Mouse (Mus musculus): ENCODE data around the gene Rrbp1.

The Rrbp1 gene

DNA sequence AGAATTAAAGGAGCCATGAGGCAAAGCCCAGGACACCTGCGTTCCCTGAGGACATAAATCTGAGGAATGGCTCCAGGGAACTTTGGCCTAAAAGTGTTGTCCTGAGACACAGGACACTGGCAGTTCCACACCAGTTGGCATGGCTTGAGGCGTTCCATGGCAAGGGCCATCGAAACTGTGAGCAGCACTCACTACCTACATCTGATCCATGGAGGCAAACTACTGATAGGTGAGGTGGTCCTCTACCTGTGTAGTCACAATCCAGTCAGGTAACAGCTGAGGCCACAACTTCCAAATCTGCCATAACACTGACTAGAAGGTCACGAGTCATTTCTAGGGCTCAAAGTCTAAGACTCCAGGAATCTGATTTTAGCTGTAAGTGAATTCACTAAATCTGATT, 55.3 kb downstream of the Rrbp1 start:
- DNase-seq (ENCODE audit: low spot score in 2 of 2): no peak

DNA sequence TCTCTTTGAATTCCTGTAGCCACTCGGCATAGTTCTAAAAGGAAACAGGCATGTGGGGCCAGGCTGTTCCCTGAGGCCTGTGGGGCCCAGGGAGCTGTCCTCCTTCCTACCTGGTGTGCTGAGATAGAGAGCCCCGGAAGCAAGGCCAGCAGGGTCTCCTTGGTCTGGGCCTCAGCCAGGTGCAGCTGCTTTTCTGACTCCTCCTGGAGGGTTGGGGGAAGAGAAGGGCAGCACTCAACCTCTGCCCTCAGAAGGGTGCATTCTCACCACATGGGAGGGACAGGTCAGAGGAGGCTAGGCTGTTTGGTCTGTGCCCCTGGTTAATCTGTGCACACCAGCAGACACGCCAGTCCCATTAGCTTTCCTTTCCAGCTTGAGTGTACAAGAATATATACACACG, 56.1 kb downstream of the Rrbp1 start:
- DNase-seq (ENCODE audit: low spot score in 2 of 2): no peak

DNA sequence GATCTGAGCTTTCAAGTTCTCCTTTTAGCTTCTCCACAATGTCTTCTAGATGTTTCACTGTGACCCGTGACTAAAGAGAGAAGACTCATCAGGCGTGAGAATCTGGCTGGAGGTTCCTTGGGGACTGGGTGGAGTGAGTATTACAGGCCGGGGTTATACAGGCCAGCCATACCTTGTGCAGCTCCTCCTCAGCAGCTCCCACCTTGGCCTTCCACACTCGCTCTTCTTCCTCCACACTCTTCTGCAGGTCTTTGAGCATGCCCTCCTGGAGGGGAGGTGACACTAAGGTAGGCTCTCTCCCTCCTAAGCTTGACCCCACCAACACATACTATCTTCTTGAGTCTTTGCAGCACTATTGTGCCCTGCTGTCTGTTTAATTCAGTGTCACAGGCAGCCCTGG, 57.1 kb downstream of the Rrbp1 start:
- no peak for DNase-seq (ENCODE audit: low spot score in 2 of 2)

DNA sequence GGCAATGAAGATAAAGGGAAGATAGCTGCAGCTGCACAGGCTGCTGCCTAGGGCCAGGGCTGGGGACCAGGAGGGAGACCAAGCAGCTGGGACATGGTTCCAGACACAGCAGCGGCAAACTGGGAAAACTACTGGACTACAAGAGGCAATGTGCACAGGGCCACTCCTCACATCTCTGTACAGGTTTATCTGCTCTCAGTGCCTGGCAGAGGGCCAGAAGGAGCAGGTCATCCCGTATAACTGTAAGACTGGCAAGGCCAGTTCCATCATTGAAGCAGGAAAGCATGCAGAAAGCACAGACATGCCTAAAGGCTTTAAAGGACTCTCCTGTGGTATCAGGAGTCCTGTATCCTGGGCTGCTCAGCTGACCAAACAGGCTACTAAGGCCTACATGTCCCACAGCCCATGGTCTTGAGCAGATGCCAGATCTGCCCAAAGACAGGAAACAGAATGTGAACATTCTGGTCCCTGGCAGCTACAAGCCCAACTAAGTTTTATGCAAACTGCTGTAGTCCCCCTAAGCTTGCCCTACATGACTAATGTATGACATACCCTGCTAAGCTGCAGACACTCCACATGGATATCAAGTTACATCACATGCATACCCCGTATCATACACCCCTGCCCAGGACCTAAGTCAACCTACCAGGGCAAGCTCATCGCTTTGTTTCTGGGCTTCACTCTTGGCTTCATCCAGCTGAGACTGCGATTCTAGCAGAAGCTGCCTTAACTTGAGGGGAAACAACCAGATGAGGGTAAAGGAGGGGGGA, 59.3 kb downstream of the Rrbp1 start:
- no peak for DNase-seq (ENCODE audit: low spot score in 2 of 2)

DNA sequence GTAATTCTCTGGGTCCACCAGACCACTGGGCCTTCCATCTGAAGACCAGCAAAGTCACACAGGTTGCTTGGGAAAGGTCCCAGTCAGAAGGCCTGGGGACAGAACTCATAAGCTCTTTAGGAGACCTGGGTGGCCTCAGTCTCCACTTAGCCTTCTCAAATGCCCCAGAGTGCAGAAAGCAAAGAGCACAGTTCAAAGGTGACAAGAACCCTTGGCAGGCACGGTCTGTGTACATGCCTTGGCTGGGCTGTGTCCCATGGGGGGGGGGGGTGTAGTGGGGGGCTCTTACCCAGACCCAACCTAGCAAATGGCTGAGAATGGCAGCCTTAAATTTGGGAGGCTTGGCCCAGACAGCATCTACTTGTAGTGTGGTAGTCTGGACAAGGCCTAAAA, 60.0 kb downstream of the Rrbp1 start:
- no peak for DNase-seq (ENCODE audit: low spot score in 2 of 2)

DNA sequence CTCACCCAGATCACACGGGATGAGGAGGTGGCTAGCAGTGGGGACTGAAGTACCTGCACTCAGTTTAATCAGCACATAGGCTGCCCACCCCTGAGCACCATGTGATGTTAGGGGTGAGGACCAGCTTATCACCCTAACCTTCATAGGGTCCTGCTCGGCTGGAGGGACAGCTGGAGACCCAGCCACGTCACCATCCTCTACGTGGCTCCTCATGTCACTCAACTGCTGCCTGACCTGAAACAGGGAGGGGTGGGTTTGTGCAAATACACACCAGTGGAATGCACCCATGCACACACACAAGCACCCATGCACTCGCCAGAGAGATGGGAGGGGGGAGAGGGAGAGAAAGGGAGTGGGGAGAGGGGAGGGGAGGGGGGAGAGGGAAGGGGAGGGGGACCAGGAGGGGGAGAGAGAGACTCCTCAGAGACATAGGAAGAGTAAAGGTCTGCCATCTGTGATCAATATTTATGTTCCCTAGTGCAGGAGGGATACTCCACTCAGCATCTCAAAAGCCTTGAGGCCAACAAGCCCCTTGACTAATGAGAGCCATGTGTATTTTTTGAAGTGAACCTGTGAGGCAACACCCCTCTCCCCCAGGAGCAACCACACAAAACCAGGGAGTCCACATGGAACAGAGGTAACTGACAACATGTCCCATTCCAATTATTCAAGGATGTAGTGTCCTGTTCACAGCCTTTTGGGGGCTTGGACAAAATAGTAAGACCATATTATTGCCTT, 60.6 kb downstream of the Rrbp1 start:
- DNase-seq (ENCODE audit: low spot score in 2 of 2): no peak

DNA sequence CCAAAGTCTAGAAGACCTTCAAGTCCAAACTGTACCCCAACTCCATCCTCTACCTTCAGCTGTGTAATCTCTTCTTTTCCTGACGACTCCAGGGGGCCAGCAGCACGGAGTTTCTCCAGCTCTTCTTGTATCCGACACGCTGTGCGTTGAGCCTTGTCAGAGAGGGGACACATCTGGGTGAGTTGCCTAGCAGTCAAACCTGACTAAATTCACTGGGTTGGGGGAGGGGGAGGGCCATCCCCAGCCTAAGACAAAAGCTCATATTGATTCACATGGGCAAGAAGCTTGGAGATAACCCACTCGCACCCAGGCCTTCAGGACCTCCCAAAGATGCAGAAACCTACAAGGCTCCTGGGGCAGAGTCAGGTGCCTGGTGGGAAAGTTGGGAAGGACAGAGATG, 61.8 kb downstream of the Rrbp1 start:
- no peak for DNase-seq (ENCODE audit: low spot score in 2 of 2)

DNA sequence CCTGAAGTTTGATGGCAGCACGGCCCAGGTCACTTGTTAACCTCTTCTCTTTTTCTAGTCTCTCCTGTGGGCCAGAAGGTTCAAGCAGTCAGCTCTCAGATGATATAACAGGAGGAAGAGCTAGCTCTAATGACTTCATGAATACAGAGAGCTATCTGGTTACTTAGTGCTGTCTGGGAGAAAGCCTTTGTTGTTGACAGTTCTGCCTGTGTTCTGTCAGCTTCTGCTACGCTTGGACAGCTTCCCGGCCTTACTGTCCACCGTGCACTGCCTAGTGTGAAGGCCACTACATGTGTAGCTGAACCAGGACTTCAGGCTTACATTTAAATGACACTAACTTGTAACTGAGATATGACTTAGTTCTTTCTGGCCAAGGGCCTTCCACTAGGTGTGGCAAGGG, 62.6 kb downstream of the Rrbp1 start:
- no peak for DNase-seq (ENCODE audit: low spot score in 2 of 2)

DNA sequence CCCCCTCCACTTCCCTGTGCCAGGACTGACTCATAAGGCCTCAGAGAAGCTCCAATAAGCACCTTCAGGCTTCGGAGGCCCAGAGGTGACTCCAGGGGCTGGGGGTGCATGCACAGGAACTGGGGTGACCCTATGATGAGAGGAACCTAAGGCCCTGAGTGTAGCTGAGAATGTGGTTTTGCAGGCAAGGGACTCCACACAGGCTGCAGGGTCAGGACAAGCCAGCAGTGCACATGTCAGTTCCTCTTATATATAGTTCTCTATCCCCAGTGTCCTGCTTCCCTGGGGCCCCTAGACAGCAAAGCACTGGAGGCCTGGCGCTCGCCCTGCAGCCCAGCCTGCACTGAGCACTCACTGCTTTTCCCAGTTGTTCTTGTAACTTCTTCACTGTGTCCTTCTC, 63.1 kb downstream of the Rrbp1 start:
- DNase-seq (ENCODE audit: low spot score in 2 of 2): no peak

DNA sequence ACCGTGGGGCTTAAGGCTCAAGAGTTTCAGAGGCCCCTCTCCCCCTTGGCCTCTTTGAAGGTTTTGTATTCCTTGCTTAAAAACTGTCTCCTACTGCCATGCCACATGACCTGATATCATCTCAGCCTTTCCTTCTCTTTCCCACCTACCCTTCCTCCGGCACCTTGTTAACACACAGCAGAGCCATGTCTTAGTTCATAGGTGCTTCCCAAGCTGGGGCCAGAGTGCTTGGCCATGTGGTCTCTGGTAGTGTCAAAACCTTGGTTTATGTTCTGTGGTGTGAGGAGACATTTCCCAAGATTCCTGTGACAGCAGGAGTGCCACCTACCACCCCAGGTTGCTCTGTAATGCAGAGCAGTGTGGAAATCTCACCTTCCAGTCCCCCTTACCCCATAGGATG, 64.7 kb downstream of the Rrbp1 start:
- no peak for DNase-seq (ENCODE audit: low spot score in 2 of 2)

DNA sequence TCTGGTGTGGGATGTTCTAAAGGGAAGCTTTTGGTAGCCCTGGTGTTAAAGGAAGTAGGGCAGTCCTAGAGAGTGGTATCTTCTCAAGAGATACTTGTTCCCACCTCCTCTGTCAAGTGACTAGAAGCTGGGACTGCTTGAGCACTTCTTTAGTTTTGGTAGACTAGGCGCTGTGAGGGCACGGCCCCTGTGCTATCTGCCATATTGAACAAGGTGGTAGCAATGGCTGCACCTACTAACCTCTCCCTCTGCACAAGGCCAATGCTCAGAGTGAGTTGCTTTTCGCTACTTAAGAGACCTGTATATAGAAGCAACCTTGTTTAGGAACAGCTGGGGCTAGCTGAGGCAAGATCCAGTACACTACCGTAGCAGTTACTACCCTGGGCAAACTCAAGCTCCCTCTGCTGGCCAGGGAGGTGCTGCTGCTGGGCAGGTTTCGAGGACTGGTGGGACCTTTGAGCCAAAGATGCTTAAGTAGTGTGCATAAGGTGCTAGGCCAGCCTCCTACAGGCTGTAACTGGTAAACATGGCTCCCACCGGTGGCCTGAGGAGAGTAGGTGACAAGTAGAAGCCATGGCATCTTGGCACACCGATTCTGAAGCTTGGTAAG, 65.5 kb downstream of the Rrbp1 start:
- DNase-seq (ENCODE audit: low spot score in 2 of 2): no peak

DNA sequence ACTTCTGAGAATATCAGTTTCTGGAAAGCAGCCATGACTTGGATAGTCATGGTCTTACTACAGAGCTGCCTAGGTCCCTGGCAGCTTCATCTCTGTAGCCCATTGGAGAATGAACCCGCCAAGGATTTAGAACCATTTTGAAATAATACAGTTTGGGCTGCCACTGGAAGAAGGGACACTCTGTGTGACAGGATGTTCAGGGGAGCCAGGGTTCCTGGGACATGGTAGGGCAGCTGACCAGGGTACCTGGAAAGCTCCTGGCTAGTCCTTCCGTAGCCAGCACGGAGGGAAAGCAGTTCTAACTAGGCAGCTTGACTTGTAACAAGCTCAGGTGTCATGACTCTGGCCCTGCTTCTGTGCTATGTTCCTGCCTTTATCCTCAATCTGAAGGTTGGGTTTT, 66.3 kb downstream of the Rrbp1 start:
- DNase-seq (ENCODE audit: low spot score in 2 of 2): no peak

DNA sequence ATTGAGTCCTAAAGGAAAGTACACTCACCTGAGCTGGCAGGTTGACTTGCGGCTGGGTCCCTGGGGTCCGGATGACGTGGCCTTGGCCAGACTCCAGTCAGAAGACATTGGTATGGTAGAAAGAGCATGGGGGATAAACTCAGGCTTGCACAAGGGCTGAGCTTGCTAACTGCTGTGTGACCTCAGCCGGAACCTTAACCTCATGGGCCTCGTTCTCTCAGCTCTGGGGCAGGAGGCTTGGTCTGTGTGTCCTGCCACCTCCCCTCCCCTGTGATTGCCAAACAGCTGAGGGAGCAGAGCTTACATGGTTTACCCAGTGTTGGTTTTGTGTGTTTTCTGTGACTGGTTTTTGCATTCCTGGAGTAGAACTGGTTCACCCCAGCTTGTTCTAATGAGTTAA, 70.7 kb downstream of the Rrbp1 start:
- no peak for DNase-seq (ENCODE audit: low spot score in 2 of 2)

DNA sequence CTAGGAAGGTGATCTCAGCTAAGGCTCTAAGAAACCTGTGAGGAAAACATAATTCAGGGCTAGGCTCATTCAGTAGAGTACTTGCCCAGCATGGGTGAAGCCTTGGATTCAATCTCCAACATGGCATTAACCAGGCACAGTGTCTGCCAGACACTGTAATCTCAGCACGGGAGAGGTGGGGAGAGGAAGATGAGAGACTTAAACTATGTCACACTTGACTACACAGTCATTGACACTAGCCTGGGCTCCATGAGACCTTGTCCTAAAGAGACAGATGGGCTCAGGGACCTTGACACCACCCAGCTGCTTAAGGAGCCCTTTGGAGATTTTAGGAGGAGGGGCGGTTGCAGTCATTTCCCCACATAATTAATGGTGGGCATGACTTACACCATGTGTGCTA, 73.2 kb downstream of the Rrbp1 start:
- no peak for DNase-seq (ENCODE audit: low spot score in 2 of 2)

DNA sequence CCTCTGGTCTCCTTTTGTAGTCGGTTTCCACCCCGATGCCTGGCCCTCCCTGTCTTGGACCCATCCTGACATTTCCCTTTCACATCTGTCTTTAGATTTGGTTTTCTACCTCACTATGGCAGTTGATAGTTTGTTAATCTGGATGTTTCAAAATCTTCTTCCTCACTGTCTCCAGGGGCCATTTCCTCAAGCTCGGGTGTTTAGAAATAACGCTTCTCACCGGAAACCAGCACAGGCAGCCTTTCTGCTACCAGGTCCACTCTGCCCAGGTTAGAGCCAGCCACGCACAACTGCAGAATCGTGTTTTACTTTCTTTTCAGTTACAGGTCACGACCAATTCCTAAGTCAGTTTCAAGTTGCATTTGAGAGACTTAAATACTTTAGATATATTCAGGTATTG, 76.6 kb downstream of the Rrbp1 start:
- no peak for DNase-seq (ENCODE audit: low spot score in 2 of 2)

DNA sequence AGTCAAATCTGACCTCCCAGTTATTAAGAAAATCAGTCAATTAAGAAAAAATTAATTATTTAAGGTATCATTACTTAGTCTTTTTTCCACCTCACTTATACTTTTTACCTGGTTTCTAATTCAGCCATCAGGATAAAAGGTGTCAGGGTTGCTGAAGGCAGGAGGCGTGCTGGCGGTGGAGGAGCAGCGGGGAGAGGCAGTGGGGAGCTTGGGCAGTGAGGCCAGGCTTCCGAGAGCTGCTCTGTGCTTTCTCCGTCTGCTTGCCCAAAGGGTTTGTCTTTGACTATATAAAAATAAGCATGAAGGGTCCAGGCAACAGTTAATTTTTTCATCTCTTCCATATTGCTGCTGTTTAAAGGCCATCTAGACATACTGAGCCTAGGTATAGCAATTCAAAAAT, 77.5 kb downstream of the Rrbp1 start:
- no peak for DNase-seq (ENCODE audit: low spot score in 2 of 2)

DNA sequence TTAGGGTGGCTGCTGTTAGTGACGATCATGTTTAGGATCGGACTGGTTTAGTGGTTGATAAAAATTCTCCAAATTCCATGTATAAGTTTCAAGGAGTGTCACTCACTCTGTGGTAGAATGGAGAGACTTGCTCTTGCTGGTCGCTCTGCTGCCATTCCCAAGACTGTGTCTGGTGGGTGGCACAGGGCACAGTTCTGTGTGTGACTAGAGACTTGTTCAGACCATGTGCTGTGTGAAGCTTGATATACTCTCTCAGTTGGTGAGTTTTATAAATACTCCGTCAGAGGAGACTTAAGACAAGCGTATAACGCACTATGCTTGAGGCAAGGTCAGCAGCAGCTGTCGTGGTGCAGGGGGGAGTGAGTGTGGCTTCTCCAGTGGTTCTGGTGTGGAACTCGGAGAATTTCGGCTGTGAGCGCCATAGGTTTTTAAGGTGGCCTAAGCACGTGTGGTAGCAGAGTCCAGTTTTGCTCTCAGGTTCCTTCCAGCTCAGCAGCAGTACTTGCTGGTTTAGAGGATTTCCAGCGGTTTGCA, 78.7 kb downstream of the Rrbp1 start:
- DNase-seq (ENCODE audit: low spot score in 2 of 2): no peak

DNA sequence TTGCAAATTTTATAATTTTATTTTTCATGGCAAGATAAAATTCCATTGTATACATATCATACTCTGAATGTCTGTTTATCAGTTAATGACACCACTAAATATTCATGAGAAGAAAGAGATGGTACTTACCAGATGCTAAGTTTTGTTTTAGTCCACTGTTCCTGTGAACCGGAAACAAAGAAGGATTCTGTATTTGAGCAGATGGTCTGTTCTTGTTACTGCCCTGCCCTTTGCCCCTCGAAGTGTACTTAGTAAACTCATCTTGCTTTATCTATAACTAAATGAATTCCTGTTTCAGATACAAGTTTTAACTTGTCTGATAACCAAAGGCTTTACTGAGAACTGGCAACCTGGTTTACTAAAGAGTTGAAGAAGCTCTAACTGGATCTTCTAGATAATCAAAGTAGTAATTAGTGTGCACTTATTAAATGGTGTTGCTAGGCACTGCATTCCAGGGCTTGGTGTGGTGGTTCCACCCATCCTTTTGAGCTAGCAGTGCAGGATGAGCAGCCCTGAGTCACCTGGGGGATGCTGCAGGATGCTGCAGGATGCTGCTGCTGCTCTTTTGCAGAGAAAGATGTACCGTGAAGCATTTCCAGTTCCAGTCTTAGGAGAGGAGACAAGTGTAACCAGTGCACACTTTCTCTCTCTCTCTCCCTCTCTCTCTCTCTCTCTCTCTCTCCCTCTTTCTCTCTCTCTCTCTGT, 81.3 kb downstream of the Rrbp1 start:
- no peak for DNase-seq (ENCODE audit: low spot score in 2 of 2)

DNA sequence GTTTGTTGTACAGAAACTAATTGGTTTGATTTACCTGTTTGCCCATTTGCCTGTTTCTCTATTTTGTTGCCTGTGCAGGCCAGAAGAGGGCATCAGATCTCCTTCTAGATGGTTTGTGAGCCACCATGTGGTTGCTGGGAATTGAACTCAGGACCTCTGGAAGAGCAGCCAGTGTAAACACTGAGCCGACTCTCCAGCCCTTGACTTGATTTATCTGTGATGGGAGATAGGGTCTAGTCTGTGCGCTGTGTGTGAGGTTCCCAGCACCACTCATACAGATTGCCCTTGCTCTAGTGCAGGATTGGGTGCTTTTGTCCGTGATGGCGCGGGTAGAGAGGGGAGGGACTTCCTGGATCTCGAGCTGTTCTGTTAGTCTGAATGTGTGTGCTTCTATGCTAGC, 85.2 kb downstream of the Rrbp1 start:
- DNase-seq (ENCODE audit: low spot score in 2 of 2): no peak

DNA sequence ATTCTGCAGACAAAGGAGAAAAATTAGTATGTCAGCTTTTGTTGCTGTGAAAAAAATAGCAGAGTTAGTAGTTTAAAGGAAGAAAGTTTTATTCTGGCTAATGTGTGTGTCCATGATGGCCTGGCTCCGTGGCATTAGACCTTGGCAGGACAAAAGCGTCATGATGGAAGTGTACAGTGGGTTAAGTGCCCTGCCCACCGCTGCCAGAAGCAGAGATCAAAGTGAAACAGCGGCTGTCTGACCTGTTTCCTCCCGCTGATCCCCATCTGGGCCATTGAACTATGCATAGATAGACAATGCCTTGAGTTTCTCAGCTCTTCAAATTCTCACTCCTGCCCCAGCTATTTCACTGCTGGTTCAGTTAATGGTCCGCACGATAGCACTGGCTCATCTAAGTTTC, 87.0 kb downstream of the Rrbp1 start:
- DNase-seq (ENCODE audit: low spot score in 2 of 2): no peak

DNA sequence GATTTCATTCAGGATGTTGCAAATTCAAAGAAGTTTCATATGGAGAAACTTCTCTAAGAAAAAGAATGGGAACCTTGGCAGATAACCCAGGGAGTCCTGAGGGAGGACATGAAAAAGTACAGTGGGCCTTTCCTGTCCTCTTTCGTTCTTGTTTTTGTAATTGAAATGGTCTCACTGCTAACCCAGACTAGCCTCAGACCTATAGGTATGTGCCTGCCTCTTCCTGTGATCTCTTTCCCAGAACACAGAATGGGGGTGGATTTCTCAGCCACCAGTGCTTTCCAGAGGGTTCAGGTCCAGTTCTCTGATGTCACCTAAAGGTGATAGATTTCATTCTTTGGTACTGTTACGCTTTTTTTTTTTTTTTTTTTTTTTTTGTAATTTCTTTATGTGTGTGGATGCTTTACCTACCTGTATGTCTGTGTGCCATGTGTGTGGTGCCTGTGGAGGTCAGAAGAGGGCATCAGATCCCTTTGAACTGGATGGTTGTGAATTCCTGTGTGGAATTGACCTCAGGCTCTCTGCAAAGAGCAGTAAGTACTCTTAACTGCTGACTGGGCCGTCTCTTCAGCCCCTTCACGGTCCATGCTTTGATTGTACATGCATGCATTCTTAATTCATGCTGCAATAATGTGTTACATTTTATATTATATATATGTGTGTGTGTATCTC, 92.1 kb downstream of the Rrbp1 start:
- no peak for DNase-seq (ENCODE audit: low spot score in 2 of 2)

DNA sequence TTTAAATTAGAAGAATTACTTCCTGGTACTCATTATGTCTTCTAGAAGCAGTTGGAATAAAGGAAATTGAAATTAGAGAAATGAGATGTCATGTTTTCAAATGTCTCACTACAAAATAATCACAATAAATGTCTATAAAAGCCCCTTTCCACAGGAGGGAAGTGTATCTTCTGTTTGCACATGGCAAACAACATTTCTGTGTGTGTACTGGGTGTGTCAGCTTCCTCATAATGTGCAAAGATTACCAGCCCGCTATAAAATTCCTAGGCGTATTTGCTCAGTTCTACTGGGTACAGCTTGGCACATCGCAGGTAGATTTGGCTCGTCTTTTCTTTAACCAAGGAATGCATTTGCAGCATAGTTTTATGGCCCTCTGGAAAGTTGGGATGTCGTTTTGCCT, 93.4 kb downstream of the Rrbp1 start:
- DNase-seq (ENCODE audit: low spot score in 2 of 2): no peak
